Mouse (Mus musculus): Measurements from ENCODE around the gene Pigb. TPM values are rescaled to one million over a fixed set of nuclear protein-coding genes. Genes with fewer than 3 reads are reported as not detected.

The Pigb gene
- total and polyA plus RNA-seq, 3 experiments = 3.8 to 15.9 (median 5.7) TPM

- dilution Hi-C loops (cut with MboI; ENCODE audit: extremely low pct_ligation_motif_present, extremely low pct_unique_long_range_greater_than_20kb, low sequenced_read_pairs) = no loop called here
- TF ChIP-seq POLR2AphosphoS2 (IDR thresholded peaks at IDR 0.05; ENCODE audit: low read depth, low read length) (no peak), E2F4 (IDR thresholded peaks at IDR 0.05; ENCODE audit: insufficient replicate concordance, low read depth, low read length) (no peak), CTCF (conservative IDR thresholded peaks at IDR 0.05 in 1 of 2, IDR thresholded peaks at IDR 0.05 in 1 of 2; ENCODE audit: low read depth in 2 of 2, low read length in 2 of 2) (peak in 1 of 2 experiments; percentile 27; a peak in 1 of 4 replicates)
- H3K4me2 ChIP-seq (ENCODE audit: insufficient read depth, low read depth, poor library complexity, severe bottlenecking) = no peak overlapping the region
- H3K27ac ChIP-seq (ENCODE audit: insufficient read depth, low read depth) = no peak overlapping the region
- in situ Hi-C loops (cut with MboI; ENCODE audit: low pct_ligation_motif_present, low pct_unique_long_range_greater_than_20kb, low sequenced_read_pairs) = loop anchor here (5.0 kb wide), 1 partner anchor 122 kb away; no protein-coding TSS in a partner anchor
- no peak overlapping the region for H3K9ac ChIP-seq (ENCODE audit: insufficient read depth, low read depth)
- H3K4me3 ChIP-seq (replicated peaks in 1 of 3; ENCODE audit: low read depth in 2 of 3, low read length in 2 of 3, poor library complexity in 1 of 3) = no peak overlapping the region
- H3K79me2 ChIP-seq (replicated peaks; ENCODE audit: control insufficient read depth, extremely low read depth, insufficient read depth, poor library complexity, severe bottlenecking) = no peaks in the 10 kb centered on the region
- H3K9me3 ChIP-seq (replicated peaks; ENCODE audit: low read length) = peaks cover 3% of the 10 kb centered on the region
- H3K36me3 ChIP-seq (replicated peaks in 1 of 2; ENCODE audit: control insufficient read depth in 1 of 2, insufficient read depth in 1 of 2, low read length in 1 of 2) = peaks cover 0 to 45% of the 10 kb centered on the region in 2 experiments
- DNase-seq (ENCODE audit: extremely low read depth) = no peak
- no peaks in the 10 kb centered on the region for H3K27me3 ChIP-seq (replicated peaks)
- peaks cover 6 to 28% of the 10 kb centered on the region in 2 experiments; a peak in 2 of 4 replicates for H3K4me1 ChIP-seq (ENCODE audit: control insufficient read depth in 1 of 2, insufficient read depth in 2 of 2)
Measured at GRCm38 (mm10) chr9:72969874-72970273, 70.3 kb downstream of the Pigb start.

- TF ChIP-seq CTCF (conservative IDR thresholded peaks at IDR 0.05 in 1 of 2, IDR thresholded peaks at IDR 0.05 in 1 of 2; ENCODE audit: low read depth in 2 of 2, low read length in 2 of 2) = peak; percentile 55 to 85
- peak; percentile 82 for TF ChIP-seq RAD21 (IDR thresholded peaks at IDR 0.05; ENCODE audit: low read depth, low read length)
- no peak for TF ChIP-seq SIN3A (IDR thresholded peaks at IDR 0.05; ENCODE audit: low read length)
- TF ChIP-seq MYC (IDR thresholded peaks at IDR 0.05; ENCODE audit: low read depth, low read length) = 0 out of 2 replicates have a peak, but pooled peaks have one; percentile 34
- TF ChIP-seq IRF4 (IDR thresholded peaks at IDR 0.05; ENCODE audit: low read depth, low read length) = 0 out of 2 replicates have a peak, but pooled peaks have one; percentile 20
- TF ChIP-seq ZMIZ1 (IDR thresholded peaks at IDR 0.05; ENCODE audit: low read depth, low read length) = no peak
- TF ChIP-seq SMC3 (IDR thresholded peaks at IDR 0.05; ENCODE audit: low read depth, low read length) = peak; percentile 74
- TF ChIP-seq CHD2 (IDR thresholded peaks at IDR 0.05; ENCODE audit: low read length) = no peak
- Histone ChIP-seq H3K9ac (ENCODE audit: insufficient read depth, low read depth) (no peak overlapping the region), H3K4me1 (ENCODE audit: control insufficient read depth in 1 of 2, insufficient read depth in 2 of 2) (peaks cover 2 to 24% of the 10 kb centered on the region in 2 experiments; a peak in 2 of 4 replicates), H3K36me3 (replicated peaks in 1 of 2; ENCODE audit: control insufficient read depth in 1 of 2, insufficient read depth in 1 of 2, low read length in 1 of 2) (peaks cover 0 to 49% of the 10 kb centered on the region in 2 experiments), H3K27me3 (replicated peaks) (no peaks in the 10 kb centered on the region), H3K27ac (ENCODE audit: insufficient read depth, low read depth) (no peak overlapping the region), H3K4me3 (replicated peaks in 1 of 3; ENCODE audit: low read depth in 2 of 3, low read length in 2 of 3, poor library complexity in 1 of 3) (no peak overlapping the region), H3K4me2 (ENCODE audit: insufficient read depth, low read depth, poor library complexity, severe bottlenecking) (no peak overlapping the region), H3K9me3 (replicated peaks; ENCODE audit: low read length) (peaks cover 3% of the 10 kb centered on the region), H3K79me2 (replicated peaks; ENCODE audit: control insufficient read depth, extremely low read depth, insufficient read depth, poor library complexity, severe bottlenecking) (no peaks in the 10 kb centered on the region)
- dilution Hi-C loops (cut with MboI; ENCODE audit: extremely low pct_ligation_motif_present, extremely low pct_unique_long_range_greater_than_20kb, low sequenced_read_pairs) (no loop called here), in situ Hi-C loops (cut with MboI; ENCODE audit: low pct_ligation_motif_present, low pct_unique_long_range_greater_than_20kb, low sequenced_read_pairs) (loop anchor here (5.0 kb wide), 1 partner anchor 124 kb away; no protein-coding TSS in a partner anchor)
- DNase-seq (ENCODE audit: extremely low read depth) = peak; percentile 67
Measured at GRCm38 (mm10) chr9:72968349-72969061, 71.7 kb downstream of the Pigb start.

GRCm38 (mm10) chr9:72961959-72962358, 78.2 kb downstream of the Pigb start:
- no peaks in the 10 kb centered on the region for H3K27me3 ChIP-seq (replicated peaks)
- H3K4me1 ChIP-seq (ENCODE audit: control insufficient read depth in 1 of 2, insufficient read depth in 2 of 2) = peaks cover 18 to 35% of the 10 kb centered on the region in 2 experiments
- peak overlapping the region; percentile 48 to 54 (median 52) for H3K4me3 ChIP-seq (replicated peaks in 1 of 3; ENCODE audit: low read depth in 2 of 3, low read length in 2 of 3, poor library complexity in 1 of 3)
- DNase-seq (ENCODE audit: extremely low read depth) = peak; percentile 52
- peak overlapping the region; percentile 65 for H3K4me2 ChIP-seq (ENCODE audit: insufficient read depth, low read depth, poor library complexity, severe bottlenecking)
- H3K9ac ChIP-seq (ENCODE audit: insufficient read depth, low read depth) = peak overlapping the region; percentile 14
- TF ChIP-seq MXI1 (IDR thresholded peaks at IDR 0.05; ENCODE audit: low read depth, low read length) (no peak), POLR2A (IDR thresholded peaks at IDR 0.05; ENCODE audit: low read depth, low read length) (peak; percentile 46), USF1 (IDR thresholded peaks at IDR 0.05; ENCODE audit: low read depth, low read length) (no peak), ELF1 (IDR thresholded peaks at IDR 0.05; ENCODE audit: low read depth, low read length) (peak; percentile 47; the same call in 1 of the 2 replicates), CHD1 (IDR thresholded peaks at IDR 0.05; ENCODE audit: low read depth, low read length) (peak; percentile 27; the same call in 1 of the 2 replicates), MEF2A (IDR thresholded peaks at IDR 0.05; ENCODE audit: borderline replicate concordance, low read depth, low read length) (no peak), HCFC1 (IDR thresholded peaks at IDR 0.05; ENCODE audit: low read depth, low read length) (peak; percentile 29), E2F4 (IDR thresholded peaks at IDR 0.05; ENCODE audit: insufficient replicate concordance, low read depth, low read length) (no peak), RCOR1 (conservative IDR thresholded peaks at IDR 0.05; ENCODE audit: low read depth, low read length) (no peak)
- H3K79me2 ChIP-seq (replicated peaks; ENCODE audit: control insufficient read depth, extremely low read depth, insufficient read depth, poor library complexity, severe bottlenecking) = no peaks in the 10 kb centered on the region
- peak overlapping the region; percentile 31; the same call in 1 of the 2 replicates for H3K27ac ChIP-seq (ENCODE audit: insufficient read depth, low read depth)
- peaks cover 0 to 17% of the 10 kb centered on the region in 2 experiments for H3K36me3 ChIP-seq (replicated peaks in 1 of 2; ENCODE audit: control insufficient read depth in 1 of 2, insufficient read depth in 1 of 2, low read length in 1 of 2)
- in situ Hi-C loops (cut with MboI; ENCODE audit: low pct_ligation_motif_present, low pct_unique_long_range_greater_than_20kb, low sequenced_read_pairs) (no loop called here), dilution Hi-C loops (cut with MboI; ENCODE audit: extremely low pct_ligation_motif_present, extremely low pct_unique_long_range_greater_than_20kb, low sequenced_read_pairs) (no loop called here)
- H3K9me3 ChIP-seq (replicated peaks; ENCODE audit: low read length) = no peaks in the 10 kb centered on the region
